Mouse (Mus musculus): ENCODE results near the gene Cars.

DNA sequence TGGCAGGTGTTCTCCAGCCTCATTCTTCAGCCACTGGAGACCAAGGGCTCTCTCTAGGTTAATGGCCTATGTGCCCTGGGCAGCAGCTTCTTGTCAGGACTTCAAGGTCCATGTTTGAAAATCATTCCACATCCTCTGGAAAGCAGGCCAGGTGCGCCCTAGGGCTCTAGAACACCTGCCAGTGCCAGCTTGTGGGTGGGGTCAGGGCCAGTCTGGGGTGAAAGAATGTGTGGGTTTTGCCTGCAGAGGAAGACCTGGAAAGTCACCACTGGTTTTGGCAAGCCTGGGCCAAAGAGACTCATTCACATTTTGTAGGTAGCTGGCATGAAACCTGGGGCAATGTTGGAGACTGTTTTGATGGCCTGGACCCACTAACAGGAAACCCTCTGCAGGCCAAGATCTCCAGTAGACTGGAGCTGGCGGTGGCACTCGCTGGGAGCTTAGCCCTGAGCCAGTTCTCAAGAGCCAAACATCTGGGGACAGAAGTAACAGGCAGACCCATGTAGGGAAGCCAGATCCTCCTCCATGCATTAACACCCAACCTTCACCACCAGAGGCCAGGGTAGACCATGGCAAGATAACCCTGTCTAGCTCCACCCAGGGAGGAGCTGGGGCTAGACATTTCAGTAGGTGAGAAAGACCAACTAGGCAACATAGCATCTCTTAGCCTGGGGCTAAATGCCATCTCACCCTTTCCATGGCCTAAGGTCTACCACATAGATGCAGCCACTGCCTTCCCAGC is 89.1 kb downstream of the Cars start:
- TF ChIP-seq CTCF (IDR thresholded peaks at IDR 0.05; ENCODE audit: control insufficient read depth, insufficient read depth, insufficient replicate concordance, low read depth, low read length) (no peak), POLR2A (IDR thresholded peaks at IDR 0.05; ENCODE audit: control insufficient read depth, low read depth, low read length) (no peak)
